Mouse (Mus musculus) liver, postnatal 0 days (tissue): ENCODE data around the gene Iqub. TPM values are rescaled to one million over a fixed set of nuclear protein-coding genes. Genes with fewer than 3 reads are reported as not detected.
A peak's percentile ranks its signal among the peaks of the same experiment; 100 is the strongest.

Experiments
- ATAC-seq: fragments of 200-750 bp; cut with Nextera tagmentation; 2 replicates; pipeline ENCODE4 v1.8.0; 2017; ENCODE audit warnings: mild to moderate bottlenecking, moderate library complexity
- DNase-seq: peaks from one replicate; pipeline ENCODE4 v3.0.0-alpha.2; 2016
- H3K27ac ChIP-seq: fragments of 300-500 bp; sonication (generic); 2 replicates; pipeline ENCODE4 v1.5.1; 2014; ENCODE audit warnings: antibody characterized with exemption, moderate library complexity, mild to moderate bottlenecking, low read depth
- H3K27me3 ChIP-seq: fragments of 300-500 bp; sonication (generic); 2 replicates; pipeline ENCODE4 v1.6.1; 2014; ENCODE audit warnings: low read length, control low read depth, mixed read lengths; ENCODE audit not compliant: insufficient read depth
- H3K36me3 ChIP-seq: fragments of 300-500 bp; sonication (generic); replicated peaks from 2 replicates; pipeline ENCODE4 v1.6.1; 2014; ENCODE audit warnings: mild to moderate bottlenecking, control low read depth, low read length, moderate library complexity, mixed read lengths; ENCODE audit not compliant: insufficient read depth
- H3K4me1 ChIP-seq: fragments of 300-500 bp; sonication (generic); 2 replicates; pipeline ENCODE4 v1.6.1; 2014; ENCODE audit warnings: antibody characterized with exemption, mild to moderate bottlenecking, control low read depth; ENCODE audit not compliant: insufficient read depth
- H3K4me2 ChIP-seq: fragments of 300-500 bp; sonication (generic); 2 replicates; pipeline ENCODE4 v1.6.1; 2014; ENCODE audit warnings: low read depth, mild to moderate bottlenecking, low read length, moderate library complexity, mixed read lengths
- H3K4me3 ChIP-seq: fragments of 300-500 bp; sonication (generic); 2 replicates; pipeline ENCODE4 v1.5.1; 2014; ENCODE audit warnings: low read depth, low read length
- H3K9ac ChIP-seq: fragments of 300-500 bp; sonication (generic); replicated peaks from 2 replicates; pipeline ENCODE4 v1.6.1; 2014; ENCODE audit warnings: mild to moderate bottlenecking, moderate library complexity
- H3K9me3 ChIP-seq: fragments of 300-500 bp; sonication (generic); 2 replicates; pipeline ENCODE4 v1.6.1; 2016; ENCODE audit warnings: mild to moderate bottlenecking, control low read depth, low read length, mixed read lengths
- CTCF ChIP-seq: sonication (generic); IDR thresholded peaks from 2 replicates; pipeline ENCODE4 v1.5.1; 2016; ENCODE audit warnings: antibody characterized with exemption, low read depth
- EP300 ChIP-seq: IDR thresholded peaks from 2 replicates; pipeline ENCODE4 v1.6.1; 2016; ENCODE audit warnings: antibody characterized with exemption, low read depth, mild to moderate bottlenecking
- WGBS: fragments of 180-500 bp; shearing (Covaris S2); extraction: QIAGEN DNeasy Blood & Tissue Kit; methylation state at CpG from one replicate; pipeline ENCODE4 v1.1.7; 2014; ENCODE audit not compliant: insufficient replicate concordance; 5-methylcytosine and 5-hydroxymethylcytosine counted together
- polyA plus RNA-seq: library from polyadenylated mRNA; unstranded; fragments of >200 nt; fragmentation: Nextera tagmentation; extraction: Ambion mirVana; gene quantifications from 2 replicates; pipeline ENCODE4 v1.2.1, GENCODE M21; 2015

Gene Iqub
- polyA plus RNA-seq, 1 experiment from 2014 or later = not detected

- Histone ChIP-seq H3K36me3 (no peaks in the 10 kb centered on the region), H3K27me3 (no peaks in the 10 kb centered on the region), H3K9me3 (no peaks in the 10 kb centered on the region), H3K4me2 (peak overlapping the region; percentile 53; the same call in 1 of the 2 replicates), H3K4me3 (no peak overlapping the region), H3K9ac (no peak overlapping the region), H3K27ac (no peak overlapping the region), H3K4me1 (peaks cover 12% of the 10 kb centered on the region)
- ATAC-seq = no peak
- no peak for DNase-seq
- 48% methylated on average over 11 of the region's 11 CpGs for WGBS
- TF ChIP-seq EP300 = no peak
- no peak for TF ChIP-seq CTCF
Measured at GRCm38 (mm10) chr6:24530711-24531420, 16.0 kb upstream of the Iqub start.

GRCm38 (mm10) chr6:24530166-24530565, 15.3 kb upstream of the Iqub start:
- no peak overlapping the region for H3K4me3 ChIP-seq
- no peak for ATAC-seq
- WGBS = 13% methylated on average over 4 of the region's 4 CpGs

GRCm38 (mm10) chr6:24528064-24528243, 13.1 kb upstream of the Iqub start, which contains the start of gene Asb15:
Gene Asb15, plus strand, starts transcription at chr6:24528144.
- 36% methylated on average over 2 of the region's 2 CpGs for WGBS
- Histone ChIP-seq H3K9ac (peak within 1 kb of the TSS; percentile 82), H3K4me1 (peaks cover 12% of the 10 kb centered on the region), H3K27me3 (no peaks in the 10 kb centered on the region), H3K9me3 (no peaks in the 10 kb centered on the region), H3K4me3 (peak within 1 kb of the TSS; percentile 84), H3K27ac (peak within 1 kb of the TSS; percentile 59), H3K4me2 (peak within 1 kb of the TSS; percentile 89), H3K36me3 (peaks cover 7% of the 10 kb centered on the region; the same call in 1 of the 2 replicates)
- TF ChIP-seq EP300 = no peak
- no peak for TF ChIP-seq CTCF
- DNase-seq (no peak), ATAC-seq (no peak)

More at GRCm38 (mm10) chr6:24530166-24530565, 15.3 kb upstream of the Iqub start:
- Histone ChIP-seq H3K9ac (no peak overlapping the region), H3K27ac (no peak overlapping the region), H3K4me2 (peak overlapping the region; percentile 53), H3K27me3 (no peaks in the 10 kb centered on the region), H3K36me3 (no peaks in the 10 kb centered on the region), H3K4me1 (peaks cover 12% of the 10 kb centered on the region), H3K9me3 (no peaks in the 10 kb centered on the region)
- TF ChIP-seq CTCF (peak; percentile 82), EP300 (no peak)
- DNase-seq = peak; percentile 40

- H3K9ac ChIP-seq = peak within 1 kb of the TSS; percentile 82
- DNase-seq (peak; percentile 91), ATAC-seq (peak; percentile 99)
- peaks cover 12% of the 10 kb centered on the region for H3K4me1 ChIP-seq
- H3K27me3 ChIP-seq = no peaks in the 10 kb centered on the region
- peaks cover 7% of the 10 kb centered on the region; the same call in 1 of the 2 replicates for H3K36me3 ChIP-seq
- peak within 1 kb of the TSS; percentile 89 for H3K4me2 ChIP-seq
- peak within 1 kb of the TSS; percentile 84 for H3K4me3 ChIP-seq
- no peak; the same call in 1 of the 2 replicates for TF ChIP-seq CTCF
- no peak; the same call in 1 of the 2 replicates for TF ChIP-seq EP300
- H3K27ac ChIP-seq = peak within 1 kb of the TSS; percentile 59
- WGBS = under 1% methylated on average over 53 of the region's 53 CpGs
- H3K9me3 ChIP-seq = no peaks in the 10 kb centered on the region
Measured at GRCm38 (mm10) chr6:24527155-24528063, 12.5 kb upstream of the Iqub start, which contains the start of gene Ndufa5. Gene Ndufa5, minus strand, starts transcription at chr6:24528013.

- WGBS = 78% methylated on average over 3 of the region's 3 CpGs
Measured at GRCm38 (mm10) chr6:24525705-24526104, 10.8 kb upstream of the Iqub start.

GRCm38 (mm10) chr6:24516197-24516596, 1.3 kb upstream of the Iqub start:
- DNase-seq = no peak
- WGBS = 44% methylated on average over 2 of the region's 2 CpGs

More at GRCm38 (mm10) chr6:24525705-24526104, 10.8 kb upstream of the Iqub start:
- no peaks in the 10 kb centered on the region for H3K9me3 ChIP-seq
- peak overlapping the region; percentile 89; the same call in 1 of the 2 replicates for H3K4me2 ChIP-seq
- no peak overlapping the region for H3K4me3 ChIP-seq
- no peak for TF ChIP-seq CTCF
- no peak for TF ChIP-seq EP300
- no peak overlapping the region for H3K9ac ChIP-seq
- peaks cover 18% of the 10 kb centered on the region for H3K36me3 ChIP-seq
- peaks cover 12% of the 10 kb centered on the region for H3K4me1 ChIP-seq
- no peak overlapping the region for H3K27ac ChIP-seq
- ATAC-seq (no peak), DNase-seq (no peak)
- H3K27me3 ChIP-seq = no peaks in the 10 kb centered on the region

More at GRCm38 (mm10) chr6:24516197-24516596, 1.3 kb upstream of the Iqub start:
- Histone ChIP-seq H3K4me1 (no peaks in the 10 kb centered on the region), H3K9me3 (no peaks in the 10 kb centered on the region), H3K9ac (no peak overlapping the region), H3K4me3 (no peak overlapping the region), H3K27ac (no peak overlapping the region), H3K4me2 (no peak overlapping the region), H3K36me3 (peaks cover 20% of the 10 kb centered on the region), H3K27me3 (no peaks in the 10 kb centered on the region)
- TF ChIP-seq CTCF (peak; percentile 60), EP300 (no peak)
- ATAC-seq = no peak
